Mouse (Mus musculus) gastrocnemius, postnatal 14 days (tissue): ENCODE results near the gene 4930558K02Rik. TPM values are rescaled to one million over a fixed set of nuclear protein-coding genes. Genes with fewer than 3 reads are reported as not detected.

Experiments used
- DNase-seq: peaks from one replicate; pipeline ENCODE4 v3.0.0; 2021; ENCODE audit warnings: mixed read lengths
- intact Hi-C: fragments of 180-260 bp; cut with DNase I; formaldehyde crosslinking; loops from one replicate; pipeline ENCODE4 v1.15.1; 2025; ENCODE audit warnings: low total_unique reads
- long read RNA-seq, 2 experiments: library from polyadenylated mRNA; stranded (forward); transcript quantifications; one replicate each; pipeline ENCODE4 v2.0.0; 2021
- total RNA-seq, 2 experiments: library from RNA; stranded (reverse); gene quantifications; 2 replicates each; pipeline ENCODE4 v1.2.3; 2021

The 4930558K02Rik gene
- total RNA-seq, result not detected
- long read RNA-seq, experiment 1, result 0 reads
- long read RNA-seq, experiment 2, result 0 reads

DNA sequence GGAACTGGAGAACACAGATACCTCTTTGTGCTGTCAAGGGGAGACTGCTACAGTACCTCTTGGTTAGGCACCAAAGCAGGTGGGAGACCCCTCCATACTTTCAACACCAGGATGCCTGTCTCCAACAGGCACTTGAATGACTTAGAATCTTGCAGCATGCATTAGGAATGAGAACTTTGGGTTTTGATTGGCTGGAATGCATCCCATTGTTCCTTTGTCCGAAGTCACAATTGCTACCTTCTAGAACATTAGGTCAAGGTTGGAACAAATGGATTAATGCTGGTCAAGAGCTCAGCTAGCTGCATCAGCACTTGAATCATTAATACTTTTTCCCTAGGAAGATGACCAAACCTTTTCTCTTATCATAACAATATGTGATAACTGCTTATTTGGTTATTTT is at the start of gene 4930558K02Rik:
TSS of gene 4930558K02Rik (minus strand) at position 101 of the 400 bp plus-strand sequence.
- DNase-seq, result no peak
- intact Hi-C loops, result no loop called here

DNA sequence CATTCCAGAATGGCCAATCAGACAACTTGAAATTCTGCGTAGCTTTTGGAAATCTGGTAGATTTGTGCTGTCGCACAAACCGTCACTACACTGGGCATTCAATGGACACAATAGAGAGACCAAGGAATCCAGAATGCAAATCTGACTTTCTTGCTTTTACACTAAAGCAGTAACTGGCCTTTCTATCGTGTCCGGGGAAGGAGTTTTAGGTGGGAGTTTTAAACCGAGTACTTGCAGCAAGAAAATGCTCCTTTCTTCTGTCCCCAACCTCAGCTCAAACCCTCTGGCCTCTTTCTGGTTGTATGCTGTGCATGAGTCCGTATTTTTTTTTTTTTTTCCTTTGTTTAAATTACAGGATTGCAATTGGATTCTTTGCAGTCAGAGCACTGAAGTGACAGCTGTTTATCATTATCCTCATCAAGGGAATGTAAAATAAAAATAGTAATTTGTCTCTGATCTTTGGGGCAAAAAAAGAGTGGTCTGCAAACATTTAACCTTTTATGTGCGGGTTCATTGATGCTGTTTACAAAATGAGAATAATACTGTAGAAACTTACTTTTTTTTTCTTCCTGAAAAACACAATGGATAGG is 44.3 kb upstream of the 4930558K02Rik start:
- DNase-seq, result no peak
- intact Hi-C loops, result no loop called here

DNA sequence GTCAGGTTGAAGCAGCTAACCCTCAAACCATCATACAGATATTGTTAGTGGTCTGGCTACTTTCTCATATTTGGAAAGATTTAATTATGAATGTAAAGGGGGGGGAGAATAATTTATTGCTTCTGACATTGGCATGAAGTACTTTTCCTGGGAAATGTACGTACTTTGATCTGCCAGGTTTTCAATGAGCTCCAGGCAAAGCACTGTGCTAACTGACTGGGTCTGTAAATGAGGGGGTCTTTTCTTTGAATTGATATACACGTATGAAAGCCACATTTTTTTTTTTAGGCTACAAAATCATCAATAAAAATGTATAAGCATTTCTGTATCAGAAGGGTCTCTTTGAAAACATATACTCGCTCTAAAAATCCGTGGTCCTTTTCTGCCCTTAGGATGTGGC is 41.3 kb upstream of the 4930558K02Rik start:
- DNase-seq, result no peak
- intact Hi-C loops, result no loop called here

DNA sequence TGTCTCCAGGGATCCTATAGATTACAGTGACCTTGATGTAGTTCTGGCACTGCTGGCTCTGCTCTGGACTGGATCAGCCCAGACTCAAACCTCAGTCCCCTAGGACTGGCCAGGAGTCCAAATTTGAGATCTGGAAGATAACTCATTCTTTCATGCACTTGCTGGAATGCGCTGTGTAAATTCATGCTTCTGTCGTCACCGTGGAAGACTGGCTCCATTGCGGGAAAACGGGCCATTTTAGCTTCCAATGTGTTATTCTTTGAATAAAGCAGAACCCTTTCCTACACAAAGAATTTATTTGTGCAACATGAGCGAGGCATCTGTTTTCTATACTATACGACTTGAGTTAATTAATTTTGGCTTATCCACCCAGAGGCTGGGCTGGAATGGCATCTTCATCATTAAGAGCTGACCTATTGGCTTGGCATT is 40.9 kb upstream of the 4930558K02Rik start:
- no peak for DNase-seq
- intact Hi-C loops, result no loop called here

DNA sequence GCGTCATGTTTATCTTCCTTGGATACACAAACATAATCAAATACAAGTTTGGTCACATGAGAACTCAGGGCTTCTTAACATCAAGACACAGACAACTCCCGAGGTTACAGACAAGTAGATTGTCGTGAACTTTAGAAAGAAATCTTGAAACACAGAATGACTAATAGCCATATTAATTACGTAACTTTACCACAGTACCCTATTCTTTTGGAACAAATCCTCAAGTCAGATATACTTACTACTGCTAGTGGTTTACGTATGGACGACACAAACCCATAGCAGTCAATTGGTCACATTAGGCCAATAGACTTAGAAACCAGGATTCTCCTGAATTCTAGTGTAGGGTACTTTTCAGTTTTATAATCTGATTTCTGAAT is 39.2 kb upstream of the 4930558K02Rik start:
- DNase-seq, result no peak
- intact Hi-C loops, result no loop called here

DNA sequence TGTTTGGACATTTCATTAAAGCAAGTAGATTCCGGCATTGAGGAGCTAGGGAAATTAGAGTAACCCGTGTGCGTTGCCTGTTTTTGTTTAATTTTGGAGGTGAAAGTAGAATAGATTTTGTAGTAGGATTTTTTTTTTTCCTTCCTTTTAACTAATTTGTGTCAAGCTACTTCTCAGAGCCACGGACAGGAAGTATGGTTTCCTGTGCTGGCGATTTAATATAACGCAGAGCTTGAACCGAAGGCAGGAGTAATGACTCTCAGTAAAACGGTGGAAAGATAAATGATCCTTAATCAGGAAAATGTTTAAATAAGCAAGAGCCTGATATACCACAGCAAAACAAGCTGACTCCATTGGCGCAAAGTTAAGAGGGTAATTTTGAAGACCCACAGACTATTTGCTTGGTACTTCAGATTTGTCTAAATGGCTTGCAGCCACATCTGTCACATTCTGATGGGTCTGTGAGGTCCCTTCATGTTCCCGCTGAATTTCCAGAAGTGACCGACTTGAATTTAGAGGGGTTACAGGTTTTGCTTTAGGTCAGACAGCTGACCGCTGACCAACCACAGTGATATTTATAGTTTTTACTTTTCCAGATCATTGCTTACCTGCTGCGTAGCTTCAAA is 38.7 kb upstream of the 4930558K02Rik start:
- intact Hi-C loops, result no loop called here
- DNase-seq, result no peak

DNA sequence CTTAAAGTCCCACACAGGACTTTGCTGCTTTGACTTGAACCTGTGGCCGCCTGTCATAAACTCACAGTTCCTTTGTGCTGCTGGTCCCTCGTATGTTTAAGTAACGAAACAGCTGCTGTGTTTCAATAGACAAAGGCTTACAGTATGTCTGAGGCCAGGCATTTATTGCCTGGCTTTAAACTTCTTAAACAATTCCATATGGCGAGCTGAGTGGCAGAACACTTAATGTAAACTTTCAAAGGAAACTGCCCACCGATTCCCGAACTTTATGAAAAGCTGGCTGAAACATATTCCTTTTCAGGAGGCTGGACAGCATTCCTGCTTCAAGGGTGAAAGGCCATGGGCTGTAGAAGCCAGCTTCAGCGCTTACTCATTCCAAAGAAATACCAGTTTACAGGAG is 37.5 kb upstream of the 4930558K02Rik start:
- no peak for DNase-seq

DNA sequence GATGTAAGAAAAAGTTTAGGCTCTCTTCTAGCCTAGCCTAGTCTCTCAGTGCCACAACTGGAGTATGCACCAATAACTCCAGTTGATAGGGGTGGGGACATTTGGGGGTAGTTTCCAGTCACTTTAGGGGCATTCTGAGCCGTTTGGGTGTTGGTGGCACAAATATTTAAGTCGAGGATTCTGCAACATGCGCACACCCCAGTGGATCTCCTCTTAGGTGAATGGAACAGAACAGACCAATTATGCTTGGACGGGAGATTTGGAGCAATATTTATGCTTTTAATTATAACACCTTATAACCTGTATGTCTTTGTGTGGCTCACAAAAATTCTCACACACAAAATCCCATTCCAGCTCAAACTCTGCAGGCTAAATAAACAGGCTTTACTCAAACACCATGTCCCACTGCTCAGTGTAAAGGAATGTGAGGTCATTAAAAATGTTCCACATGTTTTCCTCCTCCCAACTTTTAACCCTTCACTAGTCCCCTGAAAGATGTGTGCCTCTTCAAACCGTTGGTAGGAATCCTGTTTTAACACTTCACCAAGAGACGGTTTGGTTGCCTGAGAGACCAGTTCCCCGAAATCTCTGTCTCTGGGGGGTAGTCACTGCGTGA is 35.9 kb upstream of the 4930558K02Rik start:
- intact Hi-C loops, result no loop called here
- DNase-seq, result no peak

More for the DNA sequence above, 37.5 kb upstream of the 4930558K02Rik start:
- intact Hi-C loops, result no loop called here

DNA sequence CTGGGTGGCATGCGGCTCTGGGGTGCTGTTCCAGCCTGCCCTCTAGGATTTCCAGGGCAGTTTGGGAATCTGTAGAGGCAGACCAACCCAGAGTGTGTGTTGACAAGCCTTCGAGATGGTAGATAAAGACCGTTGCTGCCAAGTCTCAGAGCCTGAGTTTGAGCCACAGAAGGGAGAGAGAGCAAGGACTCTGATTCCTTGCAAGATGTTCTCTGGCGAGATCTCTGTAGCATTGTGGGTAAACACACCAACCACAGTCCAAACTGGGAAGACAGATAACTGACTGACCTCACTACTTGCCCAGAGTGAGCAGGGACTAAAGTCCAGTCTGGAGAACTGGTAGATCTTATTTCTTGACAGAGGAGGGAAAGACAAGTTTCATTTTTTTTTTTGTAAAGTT is 34.1 kb upstream of the 4930558K02Rik start:
- intact Hi-C loops, result no loop called here

DNA sequence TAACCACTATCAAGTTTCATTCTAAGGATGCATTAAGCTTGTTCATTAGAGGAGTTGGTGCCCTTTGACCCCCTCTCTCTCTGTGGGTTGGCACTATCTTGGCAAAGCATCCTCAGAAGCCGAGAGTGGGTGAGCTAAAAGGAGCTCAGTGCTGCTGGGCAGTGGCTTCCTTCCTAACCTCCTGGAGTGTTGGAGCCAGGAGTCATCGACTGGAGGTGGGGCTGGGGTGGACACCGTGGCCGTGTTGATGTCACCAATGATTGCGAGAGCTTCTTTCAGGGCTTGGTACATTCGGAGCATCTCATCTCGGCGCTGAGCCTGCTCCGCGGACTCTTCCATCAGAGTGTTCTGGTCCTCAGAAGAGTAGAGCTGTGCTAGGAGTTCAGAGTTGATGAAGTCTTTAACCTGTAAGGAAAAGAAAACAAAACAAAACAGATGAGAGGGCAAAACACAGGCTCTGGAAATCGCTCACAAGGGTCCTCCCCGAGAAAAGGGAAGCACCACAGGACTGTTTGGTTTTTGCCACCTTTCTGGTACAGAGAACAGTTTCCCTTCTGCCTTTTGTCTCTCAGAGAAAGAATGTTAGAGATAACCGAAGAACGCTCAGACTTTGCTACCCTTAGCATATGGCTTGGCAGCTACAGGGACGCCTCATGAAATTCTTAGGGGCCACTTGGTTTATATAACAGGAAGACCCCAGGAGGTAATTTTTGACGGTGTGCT is 32.2 kb upstream of the 4930558K02Rik start:
- DNase-seq, result no peak
- intact Hi-C loops, result no loop called here

More for the DNA sequence above, 34.1 kb upstream of the 4930558K02Rik start:
- DNase-seq, result no peak

DNA sequence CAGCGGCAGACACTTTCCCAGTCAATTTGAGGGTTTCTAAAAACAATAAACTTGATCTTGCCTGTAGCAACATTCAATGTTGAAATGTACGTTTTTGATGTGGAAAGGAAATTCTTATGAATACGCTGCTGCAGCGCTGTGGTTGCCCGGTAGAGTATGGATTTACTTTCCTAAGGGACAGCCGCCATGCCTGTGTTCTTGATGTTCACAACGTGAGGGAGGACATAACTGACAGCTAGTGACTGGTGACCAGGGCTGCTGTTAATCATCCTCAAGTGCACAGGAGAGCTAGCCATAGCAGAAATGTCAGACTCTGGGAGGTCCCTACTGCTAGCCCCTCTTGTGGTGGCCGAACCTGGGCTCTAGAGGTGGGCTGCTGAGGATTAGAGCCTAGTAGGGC is 29.6 kb upstream of the 4930558K02Rik start:
- intact Hi-C loops, result no loop called here
- no peak for DNase-seq

DNA sequence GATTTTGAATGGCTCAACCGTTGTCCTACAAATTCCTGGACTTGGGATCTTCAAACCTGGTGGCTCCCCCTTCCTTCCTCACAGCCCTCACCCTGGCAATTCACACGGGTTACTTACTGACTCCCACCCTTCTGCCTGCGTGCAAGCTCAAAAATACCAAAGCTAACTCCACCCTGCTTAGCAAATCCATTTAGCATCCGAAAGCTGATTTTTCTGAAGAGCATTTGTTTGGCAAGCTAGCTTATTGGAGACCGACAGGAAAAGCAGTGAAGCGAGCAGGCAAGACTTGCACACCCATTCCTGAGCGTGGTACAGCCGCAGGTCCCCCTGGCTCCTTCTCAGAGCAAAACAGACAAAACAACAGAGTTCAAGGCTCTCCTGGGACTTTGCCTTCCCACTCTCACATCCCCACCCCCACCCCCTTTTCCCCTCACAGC is 29.2 kb upstream of the 4930558K02Rik start:
- DNase-seq, result no peak
- intact Hi-C loops, result no loop called here

DNA sequence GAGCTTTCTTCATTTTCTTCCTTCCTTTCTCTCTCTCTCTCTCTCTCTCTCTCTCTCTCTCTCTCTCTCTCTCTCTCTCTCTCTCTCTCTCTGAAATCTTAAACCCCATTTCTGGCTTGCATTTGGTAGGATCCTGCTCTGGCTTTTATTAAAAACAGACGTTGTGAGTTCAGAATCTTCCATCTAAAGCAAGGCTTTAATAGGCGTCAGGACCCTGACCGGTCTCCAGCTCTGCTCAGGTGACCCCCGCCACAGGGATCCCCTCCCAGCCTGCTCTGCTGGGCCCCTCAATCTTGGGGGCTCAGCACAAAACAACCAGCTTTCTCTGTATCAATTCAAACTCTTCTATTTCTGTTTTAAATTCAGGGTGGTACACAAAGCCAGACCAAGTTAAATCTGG is 28.8 kb upstream of the 4930558K02Rik start:
- intact Hi-C loops, result no loop called here
- no peak for DNase-seq

DNA sequence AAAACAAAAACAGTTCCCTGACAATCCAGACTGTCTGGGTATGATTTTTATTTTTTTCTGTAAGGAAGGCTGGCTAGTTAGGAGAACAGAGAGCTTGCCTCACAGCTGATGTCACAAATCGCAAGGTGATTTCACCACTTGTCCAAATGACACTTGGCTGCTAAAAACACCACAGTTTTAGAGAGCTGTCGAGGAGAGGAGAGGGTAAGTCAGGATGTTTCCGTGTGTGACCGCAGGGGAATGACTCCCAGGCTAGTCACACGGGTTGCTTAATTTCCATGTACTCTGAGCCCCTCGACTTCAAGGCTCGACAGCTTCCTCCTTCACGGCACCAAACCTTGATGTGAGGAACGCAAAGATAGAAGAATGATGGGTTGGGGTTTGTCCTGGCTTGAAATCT is 26.7 kb upstream of the 4930558K02Rik start:
- DNase-seq, result no peak
- intact Hi-C loops, result no loop called here

DNA sequence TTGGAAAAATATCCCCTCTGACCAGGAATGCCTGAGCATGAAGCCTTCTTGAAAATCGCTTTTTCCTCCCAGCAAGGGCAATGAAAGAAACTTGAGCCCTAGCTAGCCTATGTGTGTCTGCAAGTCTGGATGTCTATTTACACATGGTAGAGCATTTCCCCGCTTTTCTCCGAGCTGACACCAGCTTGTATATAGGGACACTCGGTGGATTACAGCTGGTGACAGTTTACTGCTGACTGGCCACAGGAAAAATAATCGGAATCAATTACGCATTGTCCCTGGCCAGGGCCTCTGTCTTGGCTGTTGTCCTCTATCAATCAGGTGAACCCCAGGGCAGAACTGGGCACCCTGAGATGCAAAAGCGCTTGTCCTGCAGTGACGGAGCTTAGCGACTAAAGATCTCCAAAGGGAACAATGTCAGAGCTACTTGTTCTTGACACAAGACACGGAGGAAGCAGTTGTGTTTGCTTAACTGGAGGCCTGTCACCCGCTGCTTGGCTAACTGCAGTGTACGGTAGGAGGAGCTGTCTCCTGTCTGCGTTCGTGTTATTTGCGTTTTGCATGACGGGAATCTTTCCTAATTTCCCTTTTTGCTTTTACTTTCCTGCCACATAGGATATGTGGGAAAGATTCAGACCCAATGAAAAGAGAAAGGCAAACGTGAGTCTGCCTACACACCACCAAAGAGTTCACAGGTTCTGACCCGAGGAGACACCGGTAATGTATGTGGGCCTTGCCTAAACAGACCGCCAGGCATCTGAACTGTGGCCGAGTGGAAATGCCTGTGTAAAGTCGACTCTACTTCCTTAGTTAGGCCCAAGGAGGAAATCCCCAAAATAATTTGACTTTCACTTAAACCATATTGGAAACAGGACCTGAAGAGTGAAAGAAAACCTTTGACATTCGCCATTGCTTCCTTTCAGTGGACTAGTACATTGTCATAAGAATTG is 25.7 kb upstream of the 4930558K02Rik start:
- peak; percentile 61 for DNase-seq
- intact Hi-C loops, result loop anchor here (5.0 kb wide), 1 partner anchor 307 kb away; no protein-coding TSS in a partner anchor

DNA sequence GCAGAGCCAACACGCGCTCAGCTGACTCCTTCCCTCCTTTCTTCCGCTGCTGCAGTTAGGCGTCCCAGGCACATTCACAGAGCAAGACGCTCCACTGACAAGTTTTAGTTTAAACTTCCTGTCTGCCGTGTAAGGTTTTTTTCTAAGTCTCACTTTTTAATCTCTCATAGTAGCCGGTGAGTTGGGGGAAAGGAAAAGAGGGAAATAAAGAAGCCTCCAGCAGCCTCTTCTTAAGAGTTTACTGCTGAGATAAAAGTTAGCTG is 25.0 kb upstream of the 4930558K02Rik start:
- peak; percentile 10 for DNase-seq
- intact Hi-C loops, result loop anchor here (5.0 kb wide), 1 partner anchor 308 kb away; no protein-coding TSS in a partner anchor

DNA sequence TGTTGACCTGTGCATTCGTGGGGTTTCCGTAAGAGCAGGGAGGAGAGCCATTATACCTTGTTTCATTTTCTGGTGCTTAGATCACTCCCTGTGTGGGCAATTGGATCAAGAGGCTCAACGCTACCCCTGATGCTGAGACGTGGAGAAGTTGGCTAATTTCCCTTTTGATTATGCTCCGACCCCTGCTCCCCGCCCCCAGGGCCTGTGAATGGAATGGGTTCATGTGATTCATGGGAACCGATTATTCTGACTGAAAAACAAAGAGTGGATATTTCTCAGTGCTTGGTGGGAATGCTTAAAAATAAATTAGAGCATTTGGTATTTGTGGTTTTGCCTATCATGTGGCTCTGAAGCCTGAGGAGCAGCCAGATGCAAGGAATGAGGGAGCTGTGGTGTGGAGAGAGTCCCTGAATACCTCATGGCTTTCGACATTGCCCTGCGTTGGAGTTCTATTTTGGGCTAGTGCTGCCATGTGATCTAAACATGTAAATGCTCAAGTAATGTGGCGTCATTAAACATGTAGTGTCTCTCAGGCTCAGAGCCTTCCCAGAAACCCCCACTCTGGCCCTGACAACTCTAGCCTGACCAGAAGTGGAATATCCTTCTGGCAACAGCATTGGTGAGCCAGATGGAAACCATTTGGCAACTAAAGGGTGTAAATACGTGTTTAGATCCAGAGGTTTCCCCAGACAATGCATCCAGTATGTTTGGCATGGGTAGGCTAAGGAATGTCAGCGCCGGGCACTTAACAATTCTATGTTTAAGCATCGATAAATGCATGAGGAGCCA is 24.5 kb upstream of the 4930558K02Rik start:
- intact Hi-C loops, result loop anchor here (5.0 kb wide), 1 partner anchor 308 kb away; no protein-coding TSS in a partner anchor
- DNase-seq, result no peak

DNA sequence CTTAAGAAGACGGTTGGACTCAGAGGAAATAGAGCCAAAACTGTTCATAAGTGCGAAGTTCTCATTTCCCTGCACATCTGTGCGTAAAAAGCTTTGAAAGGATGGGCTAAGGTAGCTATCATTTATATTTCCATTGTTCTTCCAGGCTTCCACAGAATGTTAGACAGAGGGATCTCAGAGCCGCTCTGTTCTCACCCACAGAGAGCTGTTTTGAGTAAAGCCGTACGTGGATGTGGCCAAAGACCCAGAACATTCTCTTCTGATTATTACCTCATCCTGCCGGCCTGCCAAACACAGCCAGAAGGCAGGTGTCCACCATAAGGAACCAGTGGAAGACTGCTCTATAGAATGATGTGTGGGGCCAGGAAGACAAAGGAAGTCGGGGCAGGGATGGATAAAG is 21.9 kb upstream of the 4930558K02Rik start:
- DNase-seq, result no peak
- intact Hi-C loops, result loop anchor here (5.0 kb wide), 1 partner anchor 311 kb away; no protein-coding TSS in a partner anchor
